Mouse (Mus musculus): ENCODE results near the gene Rbbp4.

DNA sequence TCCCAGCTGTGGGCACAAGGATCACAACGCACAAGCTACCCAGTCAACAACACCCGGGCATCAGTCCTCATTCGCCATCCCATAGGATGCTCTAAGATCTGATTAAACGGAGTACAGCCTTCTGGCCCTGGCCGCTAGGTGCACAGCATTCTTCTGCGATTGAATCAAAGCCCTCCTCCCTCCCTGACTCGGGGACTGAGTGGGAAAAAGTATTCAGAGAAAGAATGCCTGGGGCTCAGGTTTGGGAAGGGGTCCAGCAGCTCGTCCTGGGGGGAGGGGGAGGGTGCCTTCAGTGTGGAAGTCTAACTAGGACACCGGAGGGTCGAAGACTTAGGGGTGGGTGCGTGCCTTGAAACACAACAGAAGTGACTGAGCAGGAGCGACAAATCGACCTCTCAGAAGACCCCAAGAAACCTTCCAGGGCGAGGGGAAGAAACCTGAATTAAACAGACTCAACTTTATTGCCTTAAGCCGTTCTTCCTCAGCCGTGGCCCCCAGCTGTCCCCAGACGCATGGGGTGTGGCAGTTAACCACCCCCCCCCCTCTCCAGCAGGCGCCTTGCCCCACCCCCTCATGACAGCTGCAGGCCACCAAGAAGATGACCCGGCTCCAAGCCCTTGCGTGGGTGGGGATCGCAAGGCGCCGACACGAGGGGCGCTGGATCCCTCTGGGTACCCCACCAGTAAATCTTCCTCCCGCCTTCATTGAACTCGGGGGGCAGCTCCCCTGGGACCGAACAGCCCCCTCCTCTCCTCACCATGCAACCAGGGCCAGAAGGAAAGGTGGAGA lies 48.3 kb downstream of the Rbbp4 start:
- TF ChIP-seq EP300 (optimal IDR thresholded peaks at IDR 0.05) (no peak), CTCF (IDR thresholded peaks at IDR 0.05; ENCODE audit: low read depth) (peak; percentile 42; the same call in 1 of the 2 replicates)
